Mouse (Mus musculus) hindbrain, embryonic 14.5 days (tissue): Measurements from ENCODE around the gene Grid1. TPM values are rescaled to one million over a fixed set of nuclear protein-coding genes. Genes with fewer than 3 reads are reported as not detected.

Experiments used
- ATAC-seq: fragments of 200-750 bp; cut with Nextera tagmentation; 2 replicates; pipeline ENCODE4 v1.8.0; 2017; ENCODE audit warnings: moderate number of reproducible peaks, mild to moderate bottlenecking, moderate TSS enrichment, moderate library complexity; ENCODE audit not compliant: low FRiP score
- DNase-seq: peaks from one replicate; pipeline ENCODE4 v3.0.0-alpha.2; 2015; ENCODE audit warnings: low spot score
- H3K27ac ChIP-seq: fragments of 300-500 bp; sonication (generic); 2 replicates; pipeline ENCODE4 v1.5.1; 2014; ENCODE audit warnings: mild to moderate bottlenecking, moderate library complexity
- H3K27me3 ChIP-seq: fragments of 300-500 bp; sonication (generic); 2 replicates; pipeline ENCODE4 v1.6.1; 2014; ENCODE audit warnings: mild to moderate bottlenecking, low read length, mixed read lengths; ENCODE audit not compliant: control insufficient read depth, insufficient read depth
- H3K36me3 ChIP-seq: fragments of 300-500 bp; sonication (generic); replicated peaks from 2 replicates; pipeline ENCODE4 v1.6.1; 2014; ENCODE audit not compliant: control insufficient read depth, insufficient read depth
- H3K4me1 ChIP-seq: fragments of 300-500 bp; sonication (generic); replicated peaks from 2 replicates; pipeline ENCODE4 v1.6.1; 2014; ENCODE audit warnings: antibody characterized with exemption, low read length, mixed read lengths; ENCODE audit not compliant: control insufficient read depth, insufficient read depth
- H3K4me2 ChIP-seq: fragments of 300-500 bp; sonication (generic); replicated peaks from 2 replicates; pipeline ENCODE4 v1.6.1; 2014; ENCODE audit warnings: mild to moderate bottlenecking, moderate library complexity
- H3K4me3 ChIP-seq: fragments of 300-500 bp; sonication (generic); replicated peaks from 2 replicates; pipeline ENCODE4 v1.5.1; 2014; ENCODE audit warnings: mild to moderate bottlenecking, low read length
- H3K9ac ChIP-seq: fragments of 300-500 bp; sonication (generic); 2 replicates; pipeline ENCODE4 v1.6.1; 2014
- H3K9me3 ChIP-seq: fragments of 300-500 bp; sonication (generic); 2 replicates; pipeline ENCODE4 v1.6.1; 2016; ENCODE audit warnings: low read length; ENCODE audit not compliant: control insufficient read depth
- WGBS: fragments of 180-500 bp; shearing (Covaris S2); extraction: QIAGEN DNeasy Blood & Tissue Kit; methylation state at CpG from one replicate; pipeline ENCODE4 v1.1.7; 2014; 5-methylcytosine and 5-hydroxymethylcytosine counted together
- polyA plus RNA-seq: library from polyadenylated mRNA; unstranded; fragments of >200 nt; fragmentation: Nextera tagmentation; extraction: Ambion mirVana; gene quantifications from 2 replicates; pipeline ENCODE4 v1.2.1, GENCODE M21; 2014

Gene Grid1
- polyA plus RNA-seq, 1 experiment from 2014 or later = 7.7 TPM

- DNase-seq (peak; percentile 88), ATAC-seq (peak; percentile 67)
- no peaks in the 10 kb centered on the region for H3K36me3 ChIP-seq
- H3K4me1 ChIP-seq = peaks cover 34% of the 10 kb centered on the region
- peaks cover 27% of the 10 kb centered on the region for H3K27me3 ChIP-seq
- H3K9me3 ChIP-seq = no peaks in the 10 kb centered on the region
- H3K4me3 ChIP-seq = peak overlapping the region; percentile 85
- peak overlapping the region; percentile 64 for H3K4me2 ChIP-seq
- 1% methylated on average over 17 of the region's 17 CpGs for WGBS
- H3K9ac ChIP-seq = peak overlapping the region; percentile 59
- H3K27ac ChIP-seq = peak overlapping the region; percentile 23; the same call in 1 of the 2 replicates
Observed at GRCm38 (mm10) chr14:34823136-34823535, 3.2 kb downstream of the Grid1 start.

- no peak overlapping the region for H3K27ac ChIP-seq
- no peaks in the 10 kb centered on the region for H3K9me3 ChIP-seq
- H3K36me3 ChIP-seq = no peaks in the 10 kb centered on the region
- no peak for ATAC-seq
- no peak overlapping the region for H3K9ac ChIP-seq
- no peak for DNase-seq
- H3K27me3 ChIP-seq = peaks cover 16% of the 10 kb centered on the region
- H3K4me1 ChIP-seq = peaks cover 34% of the 10 kb centered on the region
- WGBS = 87% methylated on average over 3 of the region's 3 CpGs
- no peak overlapping the region for H3K4me2 ChIP-seq
- H3K4me3 ChIP-seq = no peak overlapping the region
Observed at GRCm38 (mm10) chr14:34824186-34824585, 4.3 kb downstream of the Grid1 start.

GRCm38 (mm10) chr14:34825902-34826301, 6.0 kb downstream of the Grid1 start:
- Histone ChIP-seq H3K9ac (0 out of 2 replicates have a peak overlapping the region, but pooled peaks have one; percentile 16), H3K9me3 (no peaks in the 10 kb centered on the region), H3K4me2 (no peak overlapping the region), H3K27ac (no peak overlapping the region), H3K4me1 (peaks cover 34% of the 10 kb centered on the region), H3K27me3 (peaks cover 16% of the 10 kb centered on the region), H3K4me3 (no peak overlapping the region), H3K36me3 (peaks cover 4% of the 10 kb centered on the region; the same call in 1 of the 2 replicates)
- ATAC-seq (peak; percentile 31; the same call in 1 of the 2 replicates), DNase-seq (peak; percentile 48)
- 22% methylated on average over 3 of the region's 3 CpGs for WGBS

- Histone ChIP-seq H3K27ac (no peak overlapping the region), H3K36me3 (peaks cover 4% of the 10 kb centered on the region; the same call in 1 of the 2 replicates), H3K9ac (no peak overlapping the region), H3K4me3 (no peak overlapping the region), H3K27me3 (no peaks in the 10 kb centered on the region), H3K4me1 (peaks cover 13% of the 10 kb centered on the region), H3K9me3 (no peaks in the 10 kb centered on the region), H3K4me2 (no peak overlapping the region)
- 72% methylated on average over 6 of the region's 6 CpGs for WGBS
- no peak for ATAC-seq
- DNase-seq = no peak
Observed at GRCm38 (mm10) chr14:34829831-34830230, 9.9 kb downstream of the Grid1 start.

- Histone ChIP-seq H3K27me3 (no peaks in the 10 kb centered on the region), H3K4me2 (no peak overlapping the region), H3K9ac (no peak overlapping the region), H3K36me3 (no peaks in the 10 kb centered on the region), H3K4me3 (no peak overlapping the region), H3K9me3 (no peaks in the 10 kb centered on the region), H3K27ac (no peak overlapping the region), H3K4me1 (no peaks in the 10 kb centered on the region)
- WGBS = 73% methylated on average over 3 of the region's 3 CpGs
- no peak for DNase-seq
- no peak for ATAC-seq
Observed at GRCm38 (mm10) chr14:34837145-34837544, 17.2 kb downstream of the Grid1 start.

GRCm38 (mm10) chr14:34838999-34839398, 19.1 kb downstream of the Grid1 start:
- ATAC-seq = no peak
- Histone ChIP-seq H3K4me1 (no peaks in the 10 kb centered on the region), H3K27me3 (no peaks in the 10 kb centered on the region), H3K4me2 (no peak overlapping the region), H3K9ac (no peak overlapping the region), H3K36me3 (no peaks in the 10 kb centered on the region), H3K4me3 (no peak overlapping the region), H3K9me3 (no peaks in the 10 kb centered on the region), H3K27ac (no peak overlapping the region)
- WGBS = 69% methylated on average over 6 of the region's 6 CpGs
- DNase-seq = no peak

- Histone ChIP-seq H3K36me3 (no peaks in the 10 kb centered on the region), H3K27ac (no peak overlapping the region), H3K4me1 (no peaks in the 10 kb centered on the region), H3K27me3 (no peaks in the 10 kb centered on the region), H3K9ac (no peak overlapping the region), H3K9me3 (no peaks in the 10 kb centered on the region), H3K4me3 (no peak overlapping the region), H3K4me2 (no peak overlapping the region)
- ATAC-seq (no peak), DNase-seq (no peak)
- 91% methylated on average over 4 of the region's 4 CpGs for WGBS
Observed at GRCm38 (mm10) chr14:34839898-34840297, 20.0 kb downstream of the Grid1 start.

GRCm38 (mm10) chr14:34843579-34843978, 23.7 kb downstream of the Grid1 start:
- H3K27ac ChIP-seq = no peak overlapping the region
- no peak overlapping the region for H3K4me3 ChIP-seq
- no peaks in the 10 kb centered on the region for H3K27me3 ChIP-seq
- no peak for ATAC-seq
- H3K4me1 ChIP-seq = no peaks in the 10 kb centered on the region; the same call in 1 of the 2 replicates
- H3K9me3 ChIP-seq = no peaks in the 10 kb centered on the region
- no peak for DNase-seq
- no peak overlapping the region for H3K9ac ChIP-seq
- H3K36me3 ChIP-seq = no peaks in the 10 kb centered on the region
- no peak overlapping the region for H3K4me2 ChIP-seq
- whole genome bisulfite sequencing = 78% methylated on average over 5 of the region's 5 CpGs

- no peaks in the 10 kb centered on the region; the same call in 1 of the 2 replicates for H3K4me1 ChIP-seq
- no peak for ATAC-seq
- H3K4me3 ChIP-seq = no peak overlapping the region
- H3K9me3 ChIP-seq = no peaks in the 10 kb centered on the region
- H3K9ac ChIP-seq = no peak overlapping the region
- 75% methylated on average over 3 of the region's 3 CpGs for WGBS
- H3K4me2 ChIP-seq = no peak overlapping the region
- no peaks in the 10 kb centered on the region for H3K27me3 ChIP-seq
- H3K36me3 ChIP-seq = no peaks in the 10 kb centered on the region
- DNase-seq = no peak
- no peak overlapping the region for H3K27ac ChIP-seq
Observed at GRCm38 (mm10) chr14:34844166-34844565, 24.3 kb downstream of the Grid1 start.

- WGBS = 29% methylated on average over 4 of the region's 4 CpGs
- Histone ChIP-seq H3K36me3 (no peaks in the 10 kb centered on the region), H3K9me3 (no peaks in the 10 kb centered on the region), H3K9ac (no peak overlapping the region), H3K4me3 (no peak overlapping the region), H3K4me1 (no peaks in the 10 kb centered on the region; the same call in 1 of the 2 replicates), H3K27ac (no peak overlapping the region), H3K4me2 (no peak overlapping the region), H3K27me3 (no peaks in the 10 kb centered on the region)
- ATAC-seq (peak; percentile 55; the same call in 1 of the 2 replicates), DNase-seq (no peak)
Observed at GRCm38 (mm10) chr14:34846799-34847198, 26.9 kb downstream of the Grid1 start.
